Mouse (Mus musculus) C2C12 (cell line): ENCODE measurements around the gene Kndc1.

Experiments used
- CTCF ChIP-seq: IDR thresholded peaks from one replicate; pipeline ENCODE4 v1.5.1; 2011; ENCODE audit not compliant: control insufficient read depth, insufficient read depth, insufficient read length
- USF1 ChIP-seq: IDR thresholded peaks from one replicate; pipeline ENCODE4 v1.6.1; 2011; ENCODE audit warnings: low read depth, mild to moderate bottlenecking, control low read depth, moderate library complexity

DNA sequence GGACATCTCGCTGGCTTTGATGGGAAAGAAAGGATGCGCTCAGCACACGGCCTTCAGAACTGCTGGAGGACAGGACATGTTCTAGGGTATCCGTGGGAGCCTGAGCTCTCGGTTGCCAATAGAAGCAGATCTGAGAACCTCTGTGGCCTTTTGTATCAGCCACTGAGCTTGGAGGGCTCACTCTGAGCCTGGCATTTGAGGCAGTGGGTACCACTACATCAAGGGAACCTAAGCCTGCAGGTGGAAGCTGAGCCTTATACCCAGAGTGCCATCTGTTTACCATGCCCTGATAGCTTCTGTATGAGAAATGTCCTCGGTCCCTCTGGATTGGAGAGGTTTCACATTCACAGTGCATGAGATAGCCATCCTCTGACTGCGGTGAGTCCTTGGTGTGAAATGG is 1.8 kb downstream of the Kndc1 start:
- TF ChIP-seq CTCF (no peak), USF1 (no peak)
